ENCODE assay signal across 18 mouse cellular contexts in the genomic region with DNA sequence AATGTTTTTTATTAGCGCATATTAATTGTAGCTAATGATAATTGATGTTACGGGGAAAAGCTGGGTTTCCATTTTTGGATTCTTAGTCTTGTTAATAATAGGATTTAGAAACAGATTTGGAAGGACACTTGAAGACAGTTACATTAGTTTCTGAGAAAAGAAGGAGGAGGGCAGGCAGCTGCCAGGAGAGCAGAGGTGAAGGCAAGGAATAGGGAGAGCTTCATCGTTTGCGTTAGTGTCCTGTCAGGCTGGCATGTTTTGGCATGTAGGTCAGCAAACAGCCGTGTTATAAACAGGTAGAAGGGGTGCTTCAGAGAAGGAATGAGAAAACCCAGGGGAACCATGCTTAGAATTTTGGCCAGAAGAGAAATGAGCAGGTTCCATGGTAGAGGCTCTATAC.
"Had no signal": no experiment of that assay in that cellular context is flagged by ENCODE, and none has a peak within 500 bp of the region (broad histone marks: within the 10 kb centered on the region; RNA-seq: fewer than 3 reads in every experiment).

No protein-coding gene starts in this region.

- H3K27ac ChIP-seq: neural tube, embryonic 13.5 days; neural tube, embryonic 15.5 days had no signal

- H3K9ac ChIP-seq: lung, embryonic 14.5 days; neural tube, embryonic 13.5 days; neural tube, embryonic 15.5 days had no signal

- H3K27me3 ChIP-seq: neural tube, embryonic 13.5 days; neural tube, embryonic 15.5 days had no signal

- ATAC-seq: midbrain, embryonic 16.5 days had no signal

- H3K4me2 ChIP-seq: lung, embryonic 14.5 days; neural tube, embryonic 13.5 days; neural tube, embryonic 15.5 days had no signal

- H3K4me3 ChIP-seq: midbrain, embryonic 10.5 days; myocyte; neural tube, embryonic 13.5 days; neural tube, embryonic 15.5 days had no signal

- H3K36me3 ChIP-seq: midbrain, embryonic 10.5 days; neural tube, embryonic 13.5 days; neural tube, embryonic 15.5 days had no signal

- H3K9me3 ChIP-seq: midbrain, embryonic 10.5 days; neural tube, embryonic 13.5 days; neural tube, embryonic 15.5 days had no signal

- DNase-seq: lung, adult 18-20 months; lung, embryonic 14.5 days; lung, postnatal 10 days; lung, postnatal 4 days; midbrain, embryonic 14.5 days; retina, postnatal 1 day; right cerebral cortex, adult 18-20 months; right cerebral cortex, postnatal 25 days; right cerebral cortex, postnatal 4 days; spleen, adult 18-20 months; thymus, adult 18-20 months; thymus, postnatal 14 days; thymus, postnatal 36 days had no signal
